Mouse (Mus musculus): ENCODE data around the gene Morf4l2. TPM values are rescaled to one million over a fixed set of nuclear protein-coding genes. Genes with fewer than 3 reads are reported as not detected.
A peak's percentile ranks its signal among the peaks of the same experiment; 100 is the strongest.
"Not testable (repeated sequence)": the region's sequence is repeated elsewhere in the genome, so short reads cannot be mapped to it uniquely, and the experiment has no call there.

Gene Morf4l2
- polyA plus RNA-seq, 1 experiment from 2014 or later: 567 TPM

DNA sequence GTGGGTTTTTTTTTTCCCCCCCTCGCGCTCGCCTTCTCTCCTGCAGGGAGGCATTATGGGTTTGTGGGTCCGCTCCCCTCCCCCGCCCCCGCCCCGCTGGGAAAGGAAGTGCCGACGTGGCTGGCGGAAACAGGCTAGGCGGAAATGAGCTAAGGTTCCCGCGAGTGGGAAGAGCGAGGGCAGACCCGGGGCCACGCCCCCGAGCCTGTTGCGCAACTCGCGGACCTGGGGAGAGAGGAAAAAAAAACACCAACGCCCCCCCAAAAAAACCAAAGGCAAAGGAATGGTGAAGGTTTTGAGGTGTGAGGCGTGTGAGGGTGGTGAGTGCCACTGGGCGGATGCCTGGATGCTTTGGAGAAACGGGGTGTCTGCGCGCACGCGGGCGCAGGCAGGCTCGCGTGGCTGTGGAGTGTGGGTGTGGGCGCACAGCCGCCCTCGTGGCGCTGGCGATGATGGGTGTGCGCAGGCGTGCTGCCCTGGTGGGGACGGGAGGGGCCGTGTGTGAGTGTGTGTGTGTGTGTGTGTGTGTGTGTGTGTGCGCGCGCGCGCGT is 1.8 kb downstream of the Morf4l2 start:
- ATAC-seq (replicated peaks): peak; percentile 87
- peak overlapping the region; percentile 52 for H3K4me3 ChIP-seq
- peak overlapping the region; percentile 50 for H3K4me2 ChIP-seq
- H3K9me3 ChIP-seq: no peaks in the 10 kb centered on the region
- WGBS: 37% methylated on average over 46 of the region's 46 CpGs
- H3K36me3 ChIP-seq (replicated peaks): no peaks in the 10 kb centered on the region
- no peaks in the 10 kb centered on the region for H3K27me3 ChIP-seq (replicated peaks)
- H3K4me1 ChIP-seq: peaks cover 8% of the 10 kb centered on the region
- H3K9ac ChIP-seq: peak overlapping the region; percentile 48
- peak overlapping the region; percentile 93 for H3K27ac ChIP-seq

DNA sequence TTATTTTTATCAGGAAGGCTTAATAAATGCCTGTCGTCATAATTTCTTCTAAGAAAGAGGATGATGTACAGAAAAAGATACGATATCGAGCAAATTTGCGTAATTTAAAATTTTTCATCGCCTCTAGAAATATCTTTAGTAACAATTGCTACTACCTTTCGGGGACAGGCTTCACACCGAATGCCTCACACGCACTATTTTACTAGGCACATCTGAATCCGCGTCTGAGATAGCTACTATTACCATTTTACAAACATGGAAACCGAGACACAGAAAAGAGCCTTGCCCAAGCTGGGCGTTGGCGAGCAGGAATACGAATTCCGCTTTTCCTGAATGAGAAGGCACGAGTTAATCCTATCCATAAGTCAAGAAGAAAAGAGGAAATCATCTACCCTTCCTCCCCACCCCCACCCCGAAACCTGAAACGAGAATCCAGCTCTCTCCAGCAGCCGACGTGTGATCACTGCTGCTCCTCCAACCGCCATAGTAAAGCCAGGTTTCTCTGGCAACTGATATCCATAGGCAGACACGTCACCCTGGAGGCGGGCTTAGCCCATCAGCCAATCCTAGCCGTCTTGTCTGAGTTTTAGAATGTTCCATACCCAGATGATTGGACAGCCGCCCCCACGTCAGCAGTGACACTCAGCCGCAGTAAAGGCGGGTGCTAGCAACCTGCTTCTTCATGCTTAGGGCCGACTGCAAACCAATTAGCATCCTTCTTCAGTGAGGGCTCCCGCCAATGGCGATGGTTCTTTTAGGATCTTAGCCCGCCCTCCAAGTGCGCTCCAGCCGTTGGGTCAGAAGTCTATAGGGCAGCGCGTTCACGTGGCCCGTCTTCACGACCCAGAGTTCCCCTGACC is 2.5 kb downstream of the Morf4l2 start:
- Histone ChIP-seq H3K4me3 (peak overlapping the region; percentile 54), H3K4me2 (peak overlapping the region; percentile 52; the same call in 1 of the 2 replicates), H3K9me3 (no peaks in the 10 kb centered on the region), H3K27me3 (replicated peaks) (no peaks in the 10 kb centered on the region), H3K27ac (peak overlapping the region; percentile 93), H3K4me1 (peaks cover 8% of the 10 kb centered on the region), H3K36me3 (replicated peaks) (no peaks in the 10 kb centered on the region), H3K9ac (peak overlapping the region; percentile 47)
- 23% methylated on average over 39 of the region's 39 CpGs for WGBS
- ATAC-seq (replicated peaks): peak; percentile 98

DNA sequence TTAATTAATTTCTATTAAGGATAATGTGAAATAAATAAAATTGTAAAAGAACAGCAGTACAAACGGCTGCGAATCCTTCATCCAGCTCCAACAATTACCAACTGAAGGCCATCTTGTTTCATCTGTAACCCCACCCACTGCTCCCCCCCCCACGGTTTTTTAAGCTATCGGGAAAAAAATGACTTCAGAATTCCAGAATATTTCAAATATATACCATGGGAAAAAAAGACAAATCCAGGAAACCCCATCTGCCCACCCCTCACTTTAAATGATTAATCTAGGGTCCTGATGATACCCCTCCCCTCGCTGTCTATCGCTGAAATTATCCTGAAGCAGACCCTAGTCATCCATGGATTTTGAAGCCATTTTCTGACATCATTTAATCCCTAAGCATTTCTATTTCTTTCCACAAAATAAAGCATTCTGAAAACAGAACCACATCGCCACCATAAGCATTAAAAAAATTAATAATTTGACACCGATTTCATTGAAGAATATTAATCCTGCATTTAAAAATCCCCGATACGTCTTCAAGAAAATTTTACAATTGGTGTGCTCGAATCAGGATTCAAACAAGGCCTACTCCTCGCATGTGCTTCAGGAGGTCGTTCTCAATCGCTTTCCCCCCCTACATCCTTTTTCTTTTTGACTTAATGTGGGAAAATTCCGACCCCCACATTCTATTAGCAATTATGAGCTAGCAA is 3.3 kb downstream of the Morf4l2 start:
- H3K9ac ChIP-seq: peak overlapping the region; percentile 47; the same call in 1 of the 2 replicates
- peak overlapping the region; percentile 82 for H3K27ac ChIP-seq
- H3K4me2 ChIP-seq: peak overlapping the region; percentile 52; the same call in 1 of the 2 replicates
- H3K9me3 ChIP-seq: no peaks in the 10 kb centered on the region
- WGBS: 24% methylated on average over 15 of the region's 15 CpGs
- peak overlapping the region; percentile 54 for H3K4me3 ChIP-seq
- H3K36me3 ChIP-seq (replicated peaks): no peaks in the 10 kb centered on the region
- H3K27me3 ChIP-seq (replicated peaks): no peaks in the 10 kb centered on the region
- peaks cover 8% of the 10 kb centered on the region for H3K4me1 ChIP-seq
- no peak for ATAC-seq (replicated peaks)

DNA sequence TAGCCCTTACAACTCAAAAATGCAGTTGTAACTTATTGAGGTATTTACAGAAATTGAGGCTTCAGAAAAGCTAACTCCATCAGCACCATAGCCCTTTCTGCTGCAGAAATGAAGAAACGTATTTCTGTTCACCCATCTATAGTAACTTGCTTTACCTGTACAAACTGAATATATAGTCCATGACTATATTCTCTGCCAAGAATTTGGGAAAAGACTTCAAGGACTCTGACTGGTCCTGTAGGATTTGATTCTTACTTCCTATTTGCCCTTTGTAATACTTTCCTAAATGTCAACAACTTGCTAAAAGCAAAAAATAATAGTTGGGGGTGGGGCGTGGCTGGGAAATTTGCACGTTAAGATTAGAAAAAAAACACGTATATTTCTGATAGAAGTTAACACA is 11.5 kb downstream of the Morf4l2 start:
- H3K9me3 ChIP-seq: no peaks in the 10 kb centered on the region
- no peaks in the 10 kb centered on the region for H3K27me3 ChIP-seq (replicated peaks)
- H3K9ac ChIP-seq: no peak overlapping the region
- peaks cover 4% of the 10 kb centered on the region; the same call in 1 of the 2 replicates for H3K36me3 ChIP-seq (replicated peaks)
- H3K4me1 ChIP-seq: no peaks in the 10 kb centered on the region
- no peak for ATAC-seq (replicated peaks)
- WGBS: 86% methylated on average over 4 of the region's 4 CpGs
- H3K27ac ChIP-seq: no peak overlapping the region
- no peak overlapping the region for H3K4me3 ChIP-seq
- H3K4me2 ChIP-seq: no peak overlapping the region

DNA sequence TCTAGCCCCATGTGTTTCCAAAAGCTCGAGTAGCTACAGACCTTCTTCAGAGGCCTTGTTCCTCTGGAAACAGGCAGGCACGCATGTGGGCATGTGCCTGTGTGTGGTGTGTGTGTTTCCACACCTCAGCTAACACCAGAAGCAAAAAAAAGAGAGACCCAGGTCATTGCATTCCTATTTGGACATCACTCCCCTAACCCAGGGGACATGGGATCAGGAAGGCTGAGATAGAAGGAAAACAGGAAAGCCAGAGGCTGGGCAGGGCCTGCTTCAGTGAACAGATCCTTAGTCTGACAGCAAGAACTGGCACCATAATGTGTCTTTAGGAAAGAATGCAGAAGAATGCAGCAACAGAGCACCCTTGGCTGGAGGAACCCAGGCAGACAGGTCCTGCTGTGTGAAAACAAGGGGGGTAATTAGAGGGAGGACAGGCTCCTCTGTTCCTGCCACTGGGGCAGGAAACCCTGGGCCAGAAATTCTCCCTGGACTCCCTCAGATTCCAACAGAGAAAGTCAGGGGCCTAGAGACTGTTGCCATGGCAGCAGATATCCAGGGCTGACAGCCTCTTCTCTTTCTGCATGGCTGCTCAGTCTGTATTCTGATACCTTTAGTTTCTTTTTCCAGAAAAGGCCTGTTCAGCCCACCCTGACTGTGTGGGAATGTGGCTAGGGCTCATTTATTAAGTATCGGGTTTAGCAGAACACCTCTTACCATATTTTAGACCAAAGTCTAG is 28.6 kb downstream of the Morf4l2 start:
- H3K4me2 ChIP-seq; H3K36me3 ChIP-seq (replicated peaks); H3K4me1 ChIP-seq; H3K9ac ChIP-seq; H3K27me3 ChIP-seq (replicated peaks); H3K4me3 ChIP-seq; H3K9me3 ChIP-seq: not testable (repeated sequence)
- peak; percentile 96 for ATAC-seq (replicated peaks)
- H3K27ac ChIP-seq: peak overlapping the region; percentile 71
- WGBS: 30% methylated on average over 3 of the region's 3 CpGs

DNA sequence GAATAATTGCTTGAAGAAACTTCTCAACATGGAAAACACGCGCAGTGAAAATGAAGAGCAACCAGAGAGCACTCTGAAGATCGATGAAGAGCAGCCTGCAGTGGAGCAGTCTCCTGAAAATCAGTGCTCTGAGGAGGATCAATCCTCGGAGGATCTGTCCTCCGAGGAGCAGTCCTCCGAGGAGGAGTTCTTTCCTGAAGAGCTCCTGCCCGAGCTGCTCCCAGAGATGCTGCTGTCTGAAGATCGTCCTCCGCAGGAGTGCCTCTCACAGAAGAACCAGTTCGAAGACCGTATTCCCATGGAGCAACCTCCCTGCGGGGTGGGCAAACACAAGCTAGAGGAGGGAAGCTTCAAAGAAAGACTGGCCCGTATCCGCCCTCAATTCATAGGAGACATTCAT is 34.7 kb downstream of the Morf4l2 start:
- ATAC-seq (replicated peaks): peak; percentile 40
- Histone ChIP-seq H3K27me3 (replicated peaks) (no peaks in the 10 kb centered on the region), H3K4me1 (0 out of 2 replicates have a peak, but pooled peaks cover 5% of the 10 kb centered on the region), H3K4me2 (peak overlapping the region; percentile 60), H3K9ac (peak overlapping the region; percentile 57), H3K4me3 (peak overlapping the region; percentile 49), H3K9me3 (no peaks in the 10 kb centered on the region), H3K27ac (peak overlapping the region; percentile 92), H3K36me3 (replicated peaks) (no peaks in the 10 kb centered on the region)
- WGBS: 26% methylated on average over 14 of the region's 14 CpGs

DNA sequence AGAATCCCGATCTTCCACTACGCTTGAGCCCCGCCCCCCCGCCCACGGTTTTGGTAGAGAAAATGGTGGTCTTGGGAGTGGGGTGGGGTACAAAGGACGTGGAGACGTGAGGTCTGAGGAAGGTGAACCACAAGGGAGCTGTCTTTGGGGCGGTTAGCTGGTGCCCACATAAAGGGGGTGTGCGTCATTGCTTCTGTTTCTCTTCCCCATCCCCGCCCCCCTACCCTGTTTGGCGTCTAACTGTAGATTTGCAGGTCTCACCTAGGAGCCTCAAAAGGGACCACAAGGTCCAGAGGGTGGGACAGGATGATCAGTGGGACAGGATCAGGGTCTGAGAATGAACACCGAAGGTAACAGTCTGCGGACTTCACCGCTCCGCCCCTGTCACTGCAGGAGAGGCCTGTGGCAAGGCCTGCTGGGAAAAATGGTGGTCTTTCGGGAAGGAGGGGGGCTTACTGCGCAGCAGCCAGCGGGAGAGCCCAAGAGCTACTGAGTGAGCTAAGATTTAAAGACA is 35.3 kb downstream of the Morf4l2 start:
- H3K4me2 ChIP-seq: peak overlapping the region; percentile 60
- no peaks in the 10 kb centered on the region for H3K9me3 ChIP-seq
- peak overlapping the region; percentile 49 for H3K4me3 ChIP-seq
- H3K4me1 ChIP-seq: 0 out of 2 replicates have a peak, but pooled peaks cover 5% of the 10 kb centered on the region
- peak; percentile 91 for ATAC-seq (replicated peaks)
- H3K27me3 ChIP-seq (replicated peaks): no peaks in the 10 kb centered on the region
- WGBS: 24% methylated on average over 18 of the region's 18 CpGs
- H3K9ac ChIP-seq: peak overlapping the region; percentile 57
- peak overlapping the region; percentile 92 for H3K27ac ChIP-seq
- no peaks in the 10 kb centered on the region for H3K36me3 ChIP-seq (replicated peaks)

DNA sequence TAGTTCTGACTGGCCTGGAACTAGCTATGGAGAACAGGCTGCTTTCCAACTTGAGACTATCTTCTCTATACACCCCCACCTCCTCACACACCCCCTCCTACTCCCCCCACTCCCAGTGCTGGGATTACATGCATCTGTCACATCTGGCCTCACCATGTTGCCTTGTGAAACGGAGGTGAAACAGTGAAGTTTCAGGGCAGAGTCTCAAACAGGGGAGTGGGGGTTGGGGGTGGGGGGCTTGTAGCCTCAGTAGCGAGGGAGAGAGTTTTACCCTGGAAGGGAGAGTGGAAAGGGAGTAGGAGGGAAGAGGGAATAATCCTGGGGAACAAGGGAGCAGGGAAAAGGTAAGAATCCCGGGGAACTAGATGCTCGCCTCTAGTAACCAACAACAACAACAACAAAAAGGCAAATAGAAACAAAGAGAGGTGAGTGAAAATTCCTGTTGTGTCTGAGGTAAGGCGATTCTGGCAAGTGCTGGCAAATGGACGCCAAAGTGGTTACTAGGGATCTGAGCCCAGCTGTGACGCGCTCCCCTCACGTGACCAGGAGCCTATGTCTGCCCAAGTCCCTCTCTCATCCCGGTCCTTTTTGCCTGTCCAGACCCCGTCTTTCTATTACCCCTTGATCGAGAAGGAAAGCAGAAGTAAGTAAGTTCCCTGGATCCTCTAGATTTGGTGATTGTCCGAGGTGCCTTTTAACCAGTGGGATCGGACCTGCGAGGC is 35.9 kb downstream of the Morf4l2 start, which contains the start of gene Tceal1:
Tceal1 (plus strand) TSS at position 537 of the 722 bp plus-strand sequence.
- peak; percentile 98 for ATAC-seq (replicated peaks)
- WGBS: 34% methylated on average over 15 of the region's 15 CpGs

DNA sequence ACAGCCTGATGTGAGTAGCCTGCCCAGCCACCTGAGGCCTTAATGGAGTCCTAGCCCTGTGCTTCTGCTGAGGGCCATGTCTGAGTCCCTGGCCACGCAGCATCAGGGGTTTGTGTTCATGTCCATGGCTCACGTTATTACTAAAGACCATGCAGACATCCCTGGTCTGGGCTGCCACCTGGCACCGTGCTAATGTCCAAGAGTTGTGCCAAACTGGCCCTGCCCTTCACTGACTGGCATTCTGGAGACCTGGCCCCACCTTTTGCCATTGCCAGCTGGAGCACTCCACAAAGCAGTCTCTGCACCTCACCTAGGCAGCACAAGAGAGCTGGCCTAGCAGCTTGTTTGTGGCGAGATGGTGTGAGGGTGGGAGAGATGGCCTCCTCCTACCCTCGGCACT is 50.3 kb downstream of the Morf4l2 start:
- no peaks in the 10 kb centered on the region for H3K27me3 ChIP-seq (replicated peaks)
- 0 out of 2 replicates have a peak, but pooled peaks cover 4% of the 10 kb centered on the region for H3K4me1 ChIP-seq
- no peaks in the 10 kb centered on the region for H3K9me3 ChIP-seq
- H3K4me2 ChIP-seq: no peak overlapping the region
- WGBS: 82% methylated on average over 5 of the region's 5 CpGs
- H3K9ac ChIP-seq: no peak overlapping the region
- peak; percentile 44; the same call in 1 of the 2 replicates for ATAC-seq (replicated peaks)
- no peaks in the 10 kb centered on the region for H3K36me3 ChIP-seq (replicated peaks)
- no peak overlapping the region for H3K4me3 ChIP-seq
- peak overlapping the region; percentile 25; the same call in 1 of the 2 replicates for H3K27ac ChIP-seq

More for the DNA sequence above, 35.9 kb downstream of the Morf4l2 start, which contains the start of gene Tceal1:
- Histone ChIP-seq H3K4me2 (peak within 1 kb of the TSS; percentile 60), H3K9me3 (no peaks in the 10 kb centered on the region), H3K9ac (peak within 1 kb of the TSS; percentile 57), H3K36me3 (replicated peaks) (no peaks in the 10 kb centered on the region), H3K4me1 (0 out of 2 replicates have a peak, but pooled peaks cover 5% of the 10 kb centered on the region), H3K27me3 (replicated peaks) (no peaks in the 10 kb centered on the region), H3K27ac (peak within 1 kb of the TSS; percentile 92), H3K4me3 (peak within 1 kb of the TSS; percentile 49)

DNA sequence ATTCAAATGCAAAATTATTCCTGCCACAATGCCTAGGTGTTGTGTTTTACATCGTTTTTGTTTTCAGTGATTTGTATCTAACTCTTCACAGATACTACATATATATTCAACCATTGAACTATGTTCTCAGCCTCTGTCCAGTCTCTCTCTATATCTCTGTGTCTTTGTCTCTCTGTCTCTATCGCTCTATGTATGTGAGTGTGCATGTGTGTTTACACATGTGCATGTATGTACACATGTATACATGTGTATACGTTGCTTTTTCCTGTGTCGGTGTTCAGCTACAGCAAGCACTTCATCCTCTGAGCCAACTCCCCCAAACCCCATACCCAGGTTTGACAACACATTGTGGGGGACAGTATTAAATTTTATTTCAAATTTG is 51.2 kb downstream of the Morf4l2 start:
- 52% methylated on average over 4 of the region's 4 CpGs for WGBS
- no peaks in the 10 kb centered on the region for H3K9me3 ChIP-seq
- no peak overlapping the region for H3K4me3 ChIP-seq
- H3K4me1 ChIP-seq: 0 out of 2 replicates have a peak, but pooled peaks cover 4% of the 10 kb centered on the region
- peak overlapping the region; percentile 71 for H3K27ac ChIP-seq
- no peaks in the 10 kb centered on the region for H3K27me3 ChIP-seq (replicated peaks)
- ATAC-seq (replicated peaks): peak; percentile 58
- H3K4me2 ChIP-seq: no peak overlapping the region
- no peaks in the 10 kb centered on the region for H3K36me3 ChIP-seq (replicated peaks)
- no peak overlapping the region for H3K9ac ChIP-seq

All from midbrain, embryonic 15.5 days (tissue).